Mouse (Mus musculus) common myeloid progenitor, adult 5-6 weeks (primary cell): ENCODE results near the gene Slc12a3. TPM values are rescaled to one million over a fixed set of nuclear protein-coding genes. Genes with fewer than 3 reads are reported as not detected.

Experiments used
- ATAC-seq: replicated peaks from 2 replicates; pipeline ENCODE4 v1.8.0; 2016; ENCODE audit warnings: low read depth, mild to moderate bottlenecking, moderate TSS enrichment, inconsistent platforms; ENCODE audit not compliant: poor library complexity, severe bottlenecking
- total RNA-seq: library from RNA; stranded (forward); fragments of 200-1000, 187-1606 nt; gene quantifications from 2 replicates; pipeline ENCODE4 v1.2.3, GENCODE M21; 2017

Gene Slc12a3
- total RNA-seq, 1 experiment from 2014 or later: not detected

GRCm38 (mm10) chr8:94370839-94371238 is 41.8 kb downstream of the Slc12a3 start:
- peak; percentile 27; the same call in 1 of the 2 replicates for ATAC-seq

GRCm38 (mm10) chr8:94372955-94373599 is 44.1 kb downstream of the Slc12a3 start:
- ATAC-seq: no peak

- peak; percentile 77 for ATAC-seq
These were observed 46.6 kb downstream of the Slc12a3 start for GRCm38 (mm10) chr8:94375551-94375991.

GRCm38 (mm10) chr8:94376176-94376575 is 47.2 kb downstream of the Slc12a3 start:
- no peak for ATAC-seq

DNA sequence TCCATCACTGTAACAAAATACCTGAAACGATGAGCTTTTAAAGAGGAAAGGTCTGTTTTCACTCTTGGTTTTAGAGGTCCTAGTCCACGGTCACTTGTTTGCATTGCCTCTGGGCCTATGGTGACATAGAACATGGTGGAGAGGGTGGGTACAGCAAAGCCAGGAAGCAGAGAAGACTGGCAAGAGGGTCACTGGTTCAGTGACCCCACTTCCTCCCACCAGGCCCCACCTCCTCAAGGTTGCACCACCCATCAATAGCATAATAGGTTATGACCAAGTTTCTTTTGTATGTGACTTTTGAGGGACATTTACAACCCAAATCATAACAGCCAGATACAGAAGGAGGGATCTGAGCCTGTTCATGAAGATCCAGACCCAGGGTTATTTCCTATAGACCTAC is 47.6 kb downstream of the Slc12a3 start:
- ATAC-seq: no peak

GRCm38 (mm10) chr8:94377031-94377430 is 48.0 kb downstream of the Slc12a3 start:
- ATAC-seq: peak; percentile 55

DNA sequence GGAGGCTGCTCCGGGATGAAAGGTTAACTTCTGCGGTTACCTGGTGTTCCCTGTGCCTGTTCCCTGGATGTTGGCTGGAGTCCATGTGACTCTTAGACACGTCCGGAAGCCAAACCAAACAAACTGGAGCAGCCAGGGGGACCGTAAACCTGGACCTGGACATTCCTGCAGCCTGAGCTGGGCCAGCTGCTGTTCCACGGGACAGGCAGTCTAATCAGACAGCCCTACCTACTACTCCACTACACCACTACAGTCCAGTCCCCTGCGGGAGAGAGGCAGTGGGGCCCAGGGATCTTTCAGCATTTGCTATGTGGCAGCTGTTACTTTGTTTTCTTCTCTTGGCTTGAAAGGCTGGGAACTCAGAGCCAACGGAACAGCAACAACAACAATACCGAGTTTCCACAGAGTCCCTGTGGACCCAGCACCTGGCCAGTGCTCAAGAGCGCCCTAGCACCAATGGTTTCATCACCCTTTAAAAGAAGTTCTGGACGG is 48.8 kb downstream of the Slc12a3 start:
- ATAC-seq: no peak

DNA sequence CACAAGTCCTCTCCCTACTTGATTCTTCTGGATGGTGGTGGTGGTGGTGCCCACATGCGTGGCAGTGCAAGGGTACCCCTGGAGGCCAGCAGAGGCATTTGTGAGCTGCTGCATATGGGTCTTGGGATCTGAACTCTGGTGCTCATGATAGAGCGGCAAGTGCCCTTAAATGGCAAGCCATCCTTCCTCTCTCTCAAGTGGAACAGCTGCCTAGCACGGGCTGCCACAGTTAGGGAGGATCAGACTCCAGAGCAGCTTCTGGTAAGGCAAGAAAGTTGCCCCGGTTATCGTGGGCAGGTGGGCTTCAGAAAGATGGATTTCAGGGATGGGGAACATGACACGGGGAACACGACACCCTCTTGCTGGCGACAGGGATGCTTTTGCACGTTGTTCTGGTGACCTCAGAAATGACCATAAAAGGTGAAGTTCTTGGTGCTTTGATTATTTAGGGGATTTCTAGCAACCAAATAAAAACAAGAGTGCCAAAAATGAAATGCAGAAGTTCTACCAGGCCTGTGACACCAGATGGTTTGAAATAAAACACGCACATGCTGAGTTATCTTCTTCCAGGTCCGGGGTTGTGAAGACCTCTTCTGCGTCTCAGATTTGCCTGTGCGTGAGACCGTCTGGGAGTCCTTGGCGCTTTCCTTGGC is 49.9 kb downstream of the Slc12a3 start:
- no peak for ATAC-seq

DNA sequence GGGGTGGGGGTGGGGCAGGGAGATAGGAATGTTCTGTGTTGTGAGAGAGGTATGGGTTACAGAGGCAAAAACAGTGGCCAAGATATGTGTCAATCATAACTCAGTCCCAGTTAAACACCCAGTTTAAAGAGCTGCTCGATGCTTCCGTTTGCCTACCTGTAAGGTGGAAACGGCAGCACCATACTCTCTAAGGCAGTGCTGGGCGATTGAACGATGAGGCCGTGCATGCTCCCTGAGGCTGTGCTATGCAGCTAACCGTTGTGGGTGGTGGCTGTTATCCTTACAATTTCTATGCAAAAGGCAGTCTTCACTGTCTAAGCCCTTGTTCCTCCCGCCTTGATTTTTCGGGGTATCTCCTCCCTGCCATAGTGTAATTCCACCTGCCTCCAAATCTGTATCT is 50.7 kb downstream of the Slc12a3 start:
- no peak for ATAC-seq

DNA sequence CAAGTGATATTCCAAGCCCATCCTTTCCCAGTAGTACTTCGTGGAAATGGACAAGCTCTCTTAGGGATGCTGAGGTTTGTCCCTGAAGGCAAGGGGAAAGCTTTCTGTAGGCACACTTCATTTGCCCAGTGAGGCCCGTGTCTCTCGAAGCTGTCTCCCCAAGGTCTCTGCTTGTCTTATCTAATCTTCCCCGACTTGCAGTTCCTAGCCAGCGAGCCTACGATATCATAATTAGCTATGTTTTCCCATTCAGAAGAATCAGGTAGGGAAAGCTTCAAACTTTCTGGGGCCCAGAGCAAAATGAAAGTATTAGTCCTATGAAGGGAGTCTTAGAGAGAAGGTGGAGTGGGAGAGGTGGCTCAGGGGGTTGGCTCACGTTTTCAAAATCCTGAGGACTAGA is 55.2 kb downstream of the Slc12a3 start:
- no peak for ATAC-seq

- peak; percentile 16 for ATAC-seq
These were observed 56.7 kb downstream of the Slc12a3 start for GRCm38 (mm10) chr8:94385506-94386213.

GRCm38 (mm10) chr8:94386214-94387026 is 57.4 kb downstream of the Slc12a3 start, which contains the start of gene Herpud1:
Herpud1 (plus strand) TSS chr8:94386438.
- peak; percentile 94 for ATAC-seq

DNA sequence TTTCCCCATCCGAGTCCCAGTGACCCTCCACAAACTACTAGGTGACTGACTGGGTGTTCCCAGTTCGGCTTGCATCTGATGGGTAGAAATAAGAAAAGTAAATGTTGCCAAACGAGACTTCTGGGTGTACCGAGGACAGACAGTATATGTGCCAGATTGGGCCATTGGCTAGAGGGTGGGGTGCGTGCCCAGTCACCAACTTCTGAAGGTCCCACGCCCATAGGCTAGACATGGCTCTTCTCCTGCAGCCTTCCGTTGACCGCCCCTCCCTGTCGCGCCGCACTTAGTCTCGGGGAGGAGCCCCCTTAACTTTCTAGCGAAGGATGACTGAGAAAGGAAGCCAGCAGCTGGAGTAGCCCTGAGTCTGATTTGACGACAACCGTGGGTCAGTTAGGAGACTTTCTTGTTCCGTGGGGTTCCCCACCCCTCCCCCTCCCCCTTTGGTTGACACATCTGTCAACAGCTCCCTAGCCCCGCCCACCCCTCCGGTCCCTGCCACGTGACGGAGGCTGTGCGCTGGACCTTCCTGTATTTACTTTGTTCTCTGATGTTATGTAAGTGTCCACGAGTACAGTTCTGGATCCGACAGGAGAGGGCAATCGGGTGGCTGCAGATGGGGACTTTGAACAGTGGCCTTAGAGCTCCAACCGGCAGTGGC is 58.2 kb downstream of the Slc12a3 start:
- ATAC-seq: peak; percentile 43

DNA sequence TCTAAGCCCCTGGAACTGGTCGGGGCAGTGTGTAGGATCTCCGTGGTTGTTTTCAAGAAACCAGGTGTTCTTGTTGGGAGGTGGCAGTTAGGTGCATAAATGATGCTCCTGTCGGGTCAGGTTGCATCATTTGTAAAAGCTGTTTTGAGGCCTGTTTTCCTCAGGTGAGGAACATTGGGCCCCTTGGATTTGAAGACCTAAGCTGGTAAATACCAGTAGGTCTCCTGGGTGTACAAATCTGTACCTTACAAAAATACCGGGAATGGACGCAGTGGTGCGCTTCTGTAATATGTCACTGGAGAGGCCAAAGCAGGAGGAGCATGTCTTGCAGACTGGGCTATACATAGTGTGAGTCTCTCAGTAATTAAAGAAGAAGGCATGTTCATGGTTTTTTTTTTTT is 58.8 kb downstream of the Slc12a3 start:
- ATAC-seq: no peak

- no peak for ATAC-seq
These were observed 60.5 kb downstream of the Slc12a3 start for GRCm38 (mm10) chr8:94389531-94389930.

GRCm38 (mm10) chr8:94390429-94390828 is 61.4 kb downstream of the Slc12a3 start:
- no peak for ATAC-seq

DNA sequence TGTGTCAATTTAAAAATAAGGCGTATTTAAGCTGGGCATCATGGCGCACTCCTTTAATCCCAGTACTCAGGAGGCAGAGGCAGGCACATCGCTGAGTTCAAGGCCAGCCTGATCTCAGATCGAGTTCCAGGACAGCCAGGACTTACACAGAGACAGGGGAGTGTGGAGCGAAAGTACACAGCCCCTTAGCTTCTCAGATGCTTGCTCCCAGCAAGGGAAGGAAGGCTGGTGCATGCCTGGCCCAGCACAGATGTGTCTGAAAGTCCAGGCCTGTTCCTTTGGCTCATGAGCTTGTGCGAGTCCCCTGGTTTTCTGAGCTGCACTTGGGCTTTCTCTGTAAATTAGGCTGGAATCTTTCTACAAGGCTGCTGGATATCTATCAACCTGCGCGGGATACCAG is 61.9 kb downstream of the Slc12a3 start:
- ATAC-seq: no peak

GRCm38 (mm10) chr8:94392147-94392546 is 63.1 kb downstream of the Slc12a3 start:
- peak; percentile 40; the same call in 1 of the 2 replicates for ATAC-seq

- no peak for ATAC-seq
These were observed 63.6 kb downstream of the Slc12a3 start for GRCm38 (mm10) chr8:94392648-94393047.
